Mouse (Mus musculus) CH12F3 (cell line): ENCODE measurements around the gene AI661453.

ENCODE experiments used
- in situ Hi-C: fragments of 300-500 bp; cut with MboI; formaldehyde crosslinking; loops from 2 replicates; pipeline ENCODE4 v1.14.3; 2020; ENCODE audit warnings: low sequenced_read_pairs

AI661453 gene

GRCm38 (mm10) chr17:47465016-47465415, 28.6 kb downstream of the AI661453 start:
- in situ Hi-C loops: no loop called here

- in situ Hi-C loops: no loop called here
Observed at GRCm38 (mm10) chr17:47466284-47466683, 29.9 kb downstream of the AI661453 start.

GRCm38 (mm10) chr17:47467659-47468058, 31.2 kb downstream of the AI661453 start:
- in situ Hi-C loops: no loop called here

- in situ Hi-C loops: no loop called here
Observed at GRCm38 (mm10) chr17:47468063-47468462, 31.6 kb downstream of the AI661453 start.

- in situ Hi-C loops: no loop called here
Observed at GRCm38 (mm10) chr17:47468466-47468865, 32.1 kb downstream of the AI661453 start.

- in situ Hi-C loops: no loop called here
Observed at GRCm38 (mm10) chr17:47469642-47470041, 33.2 kb downstream of the AI661453 start.

- in situ Hi-C loops: no loop called here
Observed at GRCm38 (mm10) chr17:47470121-47470520, 33.7 kb downstream of the AI661453 start.

GRCm38 (mm10) chr17:47470686-47471085, 34.3 kb downstream of the AI661453 start:
- in situ Hi-C loops: no loop called here

- in situ Hi-C loops: no loop called here
Observed at GRCm38 (mm10) chr17:47472435-47473350, 36.3 kb downstream of the AI661453 start.

GRCm38 (mm10) chr17:47473434-47473974, 37.1 kb downstream of the AI661453 start:
- in situ Hi-C loops: no loop called here

GRCm38 (mm10) chr17:47474250-47474649, 37.8 kb downstream of the AI661453 start:
- in situ Hi-C loops: no loop called here

- in situ Hi-C loops: loop anchor here (25.0 kb wide), 1 partner anchor 88 kb away; the partner anchor contains the start of gene Guca1b
Observed at GRCm38 (mm10) chr17:47475181-47475580, 38.8 kb downstream of the AI661453 start.

GRCm38 (mm10) chr17:47475714-47476113, 39.3 kb downstream of the AI661453 start:
- in situ Hi-C loops: loop anchor here (25.0 kb wide), 1 partner anchor 88 kb away; the partner anchor contains the start of gene Guca1b

- in situ Hi-C loops: loop anchor here (25.0 kb wide), 1 partner anchor 93 kb away; the partner anchor contains the start of gene Guca1b
Observed at GRCm38 (mm10) chr17:47479887-47480286, 43.5 kb downstream of the AI661453 start.

- in situ Hi-C loops: loop anchor here (25.0 kb wide), 1 partner anchor 95 kb away; the partner anchor contains the start of gene Guca1b
Observed at GRCm38 (mm10) chr17:47482401-47482800, 46.0 kb downstream of the AI661453 start.

- in situ Hi-C loops: loop anchor here (25.0 kb wide), 1 partner anchor 97 kb away; the partner anchor contains the start of gene Guca1b
Observed at GRCm38 (mm10) chr17:47484241-47484921, 48.0 kb downstream of the AI661453 start.

- in situ Hi-C loops: loop anchor here (25.0 kb wide), 1 partner anchor 98 kb away; the partner anchor contains the start of gene Guca1b
Observed at GRCm38 (mm10) chr17:47484993-47485392, 48.6 kb downstream of the AI661453 start.

GRCm38 (mm10) chr17:47485791-47486190, 49.4 kb downstream of the AI661453 start:
- in situ Hi-C loops: loop anchor here (25.0 kb wide), 1 partner anchor 98 kb away; the partner anchor contains the start of gene Guca1b

- in situ Hi-C loops: loop anchor here (25.0 kb wide), 1 partner anchor 103 kb away; the partner anchor contains the start of gene Guca1b
Observed at GRCm38 (mm10) chr17:47490791-47491190, 54.4 kb downstream of the AI661453 start.

- in situ Hi-C loops: loop anchor here (25.0 kb wide), 1 partner anchor 105 kb away; the partner anchor contains the start of gene Guca1b
Observed at GRCm38 (mm10) chr17:47492731-47493130, 56.3 kb downstream of the AI661453 start.

GRCm38 (mm10) chr17:47493653-47494052, 57.2 kb downstream of the AI661453 start:
- in situ Hi-C loops: loop anchor here (25.0 kb wide), 1 partner anchor 106 kb away; the partner anchor contains the start of gene Guca1b
